Mouse (Mus musculus) forebrain, embryonic 12.5 days (tissue): ENCODE results near the gene Casp8. TPM values are rescaled to one million over a fixed set of nuclear protein-coding genes. Genes with fewer than 3 reads are reported as not detected.
"Not testable (repeated sequence)": the region's sequence is repeated elsewhere in the genome, so short reads cannot be mapped to it uniquely, and the experiment has no call there.

ENCODE experiments used
- ATAC-seq: fragments of 200-750 bp; cut with Nextera tagmentation; 2 replicates; pipeline ENCODE4 v1.8.0; 2017; ENCODE audit warnings: moderate TSS enrichment; ENCODE audit not compliant: low FRiP score
- H3K27ac ChIP-seq: fragments of 300-500 bp; sonication (generic); 2 replicates; pipeline ENCODE4 v1.5.1; 2016; ENCODE audit warnings: mild to moderate bottlenecking
- H3K27me3 ChIP-seq: fragments of 300-500 bp; sonication (generic); 2 replicates; pipeline ENCODE4 v1.6.1; 2016; ENCODE audit warnings: mild to moderate bottlenecking
- H3K36me3 ChIP-seq: fragments of 300-500 bp; sonication (generic); replicated peaks from 2 replicates; pipeline ENCODE4 v1.6.1; 2016; ENCODE audit warnings: mild to moderate bottlenecking
- H3K4me1 ChIP-seq: fragments of 300-500 bp; sonication (generic); 2 replicates; pipeline ENCODE4 v1.6.1; 2016
- H3K4me2 ChIP-seq: fragments of 300-500 bp; sonication (generic); 2 replicates; pipeline ENCODE4 v1.6.1; 2016; ENCODE audit warnings: mild to moderate bottlenecking, moderate library complexity
- H3K4me3 ChIP-seq: fragments of 300-500 bp; sonication (generic); replicated peaks from 2 replicates; pipeline ENCODE4 v1.5.1; 2016; ENCODE audit warnings: mild to moderate bottlenecking
- H3K9ac ChIP-seq: fragments of 300-500 bp; sonication (generic); 2 replicates; pipeline ENCODE4 v1.6.1; 2016; ENCODE audit warnings: mild to moderate bottlenecking
- H3K9me3 ChIP-seq: fragments of 300-500 bp; sonication (generic); 2 replicates; pipeline ENCODE4 v1.6.1; 2016
- whole genome bisulfite sequencing: fragments of 180-500 bp; shearing (Covaris S2); methylation state at CpG from one replicate; pipeline ENCODE4 v1.1.7; 2016; 5-methylcytosine and 5-hydroxymethylcytosine counted together
- polyA plus RNA-seq: library from polyadenylated mRNA; unstranded; fragments of >200 nt; fragmentation: Nextera tagmentation; extraction: Ambion mirVana; gene quantifications from 2 replicates; pipeline ENCODE4 v1.2.1, GENCODE M21; 2016

The Casp8 gene
- polyA plus RNA-seq, 1 experiment from 2014 or later = 10.1 TPM

- WGBS = 81% methylated on average over 4 of the region's 4 CpGs
- no peak for ATAC-seq
Measured at GRCm38 (mm10) chr1:58885646-58886045, 90.5 kb downstream of the Casp8 start.

GRCm38 (mm10) chr1:58889826-58890546, 94.8 kb downstream of the Casp8 start:
- Histone ChIP-seq H3K27me3 (no peaks in the 10 kb centered on the region), H3K4me3 (no peak overlapping the region), H3K9ac (no peak overlapping the region), H3K4me1 (no peaks in the 10 kb centered on the region), H3K9me3 (no peaks in the 10 kb centered on the region), H3K4me2 (no peak overlapping the region), H3K27ac (no peak overlapping the region), H3K36me3 (no peaks in the 10 kb centered on the region)
- no peak for ATAC-seq
- WGBS = 83% methylated on average over 5 of the region's 5 CpGs

More at GRCm38 (mm10) chr1:58885646-58886045, 90.5 kb downstream of the Casp8 start:
- Histone ChIP-seq H3K4me3 (no peak overlapping the region), H3K4me2 (no peak overlapping the region), H3K36me3 (no peaks in the 10 kb centered on the region), H3K4me1 (no peaks in the 10 kb centered on the region), H3K9me3 (no peaks in the 10 kb centered on the region), H3K27ac (no peak overlapping the region), H3K27me3 (no peaks in the 10 kb centered on the region), H3K9ac (no peak overlapping the region)

GRCm38 (mm10) chr1:58890697-58891290, 95.6 kb downstream of the Casp8 start:
- H3K4me3 ChIP-seq, H3K27me3 ChIP-seq, H3K9ac ChIP-seq, ATAC-seq, H3K4me2 ChIP-seq, H3K4me1 ChIP-seq, H3K9me3 ChIP-seq, H3K36me3 ChIP-seq, H3K27ac ChIP-seq: not testable (repeated sequence)
- 79% methylated on average over 4 of the region's 5 CpGs for WGBS

- not testable (repeated sequence) for H3K9ac ChIP-seq, H3K4me3 ChIP-seq, ATAC-seq, H3K27me3 ChIP-seq, H3K4me2 ChIP-seq, H3K4me1 ChIP-seq, H3K9me3 ChIP-seq, H3K36me3 ChIP-seq, H3K27ac ChIP-seq
- 80% methylated on average over 2 of the region's 2 CpGs for WGBS
Measured at GRCm38 (mm10) chr1:58891481-58892170, 96.5 kb downstream of the Casp8 start.

GRCm38 (mm10) chr1:58892386-58892785, 97.2 kb downstream of the Casp8 start:
- not testable (repeated sequence) for H3K9ac ChIP-seq, H3K4me2 ChIP-seq, H3K27me3 ChIP-seq, H3K36me3 ChIP-seq, H3K4me1 ChIP-seq, H3K27ac ChIP-seq, H3K4me3 ChIP-seq, H3K9me3 ChIP-seq, ATAC-seq
- WGBS = 78% methylated on average over 8 of the region's 8 CpGs

Other genes starting within 250 kb of the Casp8 start
- 10.2 and 11.2 TPM in 2 replicates for gene Fam126b, start 209.1 kb upstream of the Casp8 start, polyA plus RNA-seq
- gene Ndufb3, start 209.0 kb upstream of the Casp8 start, polyA plus RNA-seq = 168 and 170 TPM in 2 replicates
- not detected in 2 replicates for gene Als2cr12, start 99.4 kb upstream of the Casp8 start, polyA plus RNA-seq
- gene Cflar, start 83.9 kb upstream of the Casp8 start, polyA plus RNA-seq = 23.8 and 24.8 TPM in 2 replicates
- gene Trak2, start 178.1 kb downstream of the Casp8 start, polyA plus RNA-seq = 17.7 and 18.3 TPM in 2 replicates
- 40.2 and 41.1 TPM in 2 replicates for gene Stradb, start 178.1 kb downstream of the Casp8 start, polyA plus RNA-seq